8 mouse cellular contexts compared by ENCODE assay signal in the genomic region with DNA sequence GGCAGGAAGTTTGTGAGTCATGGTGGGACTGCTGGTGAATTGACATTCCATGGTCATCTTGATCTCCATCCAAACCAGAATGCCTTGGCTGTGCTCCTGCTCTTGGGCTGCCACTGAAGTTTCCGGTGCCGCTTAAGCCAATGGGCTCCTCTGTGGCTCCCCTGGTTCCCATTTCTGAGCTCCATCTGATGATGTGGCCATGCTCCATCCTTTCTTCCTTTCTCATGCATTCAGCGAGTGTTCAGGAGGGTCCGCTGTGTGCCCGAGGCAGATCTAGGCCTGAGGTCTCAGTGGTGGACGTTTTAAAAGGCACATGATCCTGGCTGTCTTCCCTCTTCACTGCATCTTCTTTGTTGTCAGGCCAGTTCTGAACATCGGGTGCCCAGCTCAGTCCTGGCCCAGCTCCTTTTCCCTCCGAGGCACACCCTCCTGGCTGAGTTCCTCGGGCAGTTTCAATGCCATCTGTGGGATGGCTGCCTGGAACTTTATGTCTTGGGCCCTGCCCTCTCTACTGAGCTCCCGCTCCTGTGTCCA. TPM values are rescaled to one million over a fixed set of nuclear protein-coding genes. Genes with fewer than 3 reads are reported as not detected.
DNase-seq lines count a peak whose midpoint lies in the region; ATAC-seq and TF ChIP-seq lines count a peak whose summit lies in the region.

No protein-coding gene starts in this region.

- H3K9ac ChIP-seq in forebrain, embryonic 14.5 days (ENCODE audit: low read length) = no peak overlapping the region
- H3K9ac ChIP-seq in forebrain, embryonic 11.5 days (ENCODE audit: low read length) = no peak overlapping the region

- no peak overlapping the region for H3K27ac ChIP-seq in forebrain, embryonic 14.5 days (ENCODE audit: low read depth, low read length)
- no peak overlapping the region for H3K27ac ChIP-seq in forebrain, embryonic 11.5 days (ENCODE audit: low read depth, low read length)

- 71% methylated on average over 10 of the region's 10 CpGs for WGBS in forebrain, embryonic 14.5 days
- WGBS in forebrain, embryonic 11.5 days = 87% methylated on average over 10 of the region's 10 CpGs

- no peak overlapping the region for H3K4me2 ChIP-seq in forebrain, embryonic 14.5 days (ENCODE audit: low read length)
- H3K4me2 ChIP-seq in forebrain, embryonic 11.5 days (ENCODE audit: low read depth, low read length, severe bottlenecking) = no peak overlapping the region

- H3K79me2 ChIP-seq in C2C12 (ENCODE audit: control insufficient read depth, insufficient read depth) = no peaks in the 10 kb centered on the region

- no peaks in the 10 kb centered on the region for H3K4me1 ChIP-seq in forebrain, embryonic 14.5 days (ENCODE audit: control insufficient read depth, insufficient read depth, low read length)
- H3K4me1 ChIP-seq in forebrain, embryonic 11.5 days (replicated peaks; ENCODE audit: control insufficient read depth, insufficient read depth, low read length) = no peaks in the 10 kb centered on the region

- TF ChIP-seq CTCF in C2C12 (IDR thresholded peaks at IDR 0.05; ENCODE audit: control insufficient read depth, insufficient read depth, insufficient read length) = no peak

- no peaks in the 10 kb centered on the region for H3K36me3 ChIP-seq in forebrain, embryonic 14.5 days (ENCODE audit: control insufficient read depth, insufficient read depth, low read length)
- H3K36me3 ChIP-seq in forebrain, embryonic 11.5 days (ENCODE audit: control insufficient read depth, insufficient read depth, low read length) = no peaks in the 10 kb centered on the region
- H3K36me3 ChIP-seq in C2C12 (ENCODE audit: control insufficient read depth, insufficient read depth) = no peaks in the 10 kb centered on the region

- H3K27me3 ChIP-seq in forebrain, embryonic 14.5 days (replicated peaks; ENCODE audit: control insufficient read depth, insufficient read depth, low read length) = no peaks in the 10 kb centered on the region
- no peaks in the 10 kb centered on the region for H3K27me3 ChIP-seq in forebrain, embryonic 11.5 days (ENCODE audit: control insufficient read depth, insufficient read depth, low read length)
- no peaks in the 10 kb centered on the region for H3K27me3 ChIP-seq in C2C12 (ENCODE audit: control insufficient read depth, insufficient read depth, insufficient read length)

- no peak overlapping the region for H3K4me3 ChIP-seq in forebrain, embryonic 14.5 days (ENCODE audit: low read depth, low read length)
- H3K4me3 ChIP-seq in forebrain, embryonic 11.5 days (ENCODE audit: low read depth, low read length) = no peak overlapping the region
- H3K4me3 ChIP-seq in C2C12 (ENCODE audit: insufficient read depth, poor library complexity, severe bottlenecking) = no peak overlapping the region

- H3K79me3 ChIP-seq in C2C12 (ENCODE audit: low read depth) = no peaks in the 10 kb centered on the region

- DNase-seq in forebrain, embryonic 14.5 days (ENCODE audit: low spot score) = peak; percentile 27
- no peak for DNase-seq in forebrain, embryonic 11.5 days (ENCODE audit: low spot score)
- peak; percentile 42 to 62 for DNase-seq in cerebellum, postnatal 4 days (ENCODE audit: low spot score in 2 of 2)
- peak; percentile 55 to 89 for DNase-seq in layer of hippocampus, postnatal 14 days (ENCODE audit: low spot score in 2 of 2)
- peak; percentile 63 for DNase-seq in right cerebral cortex, adult 18-20 months
- no peak for DNase-seq in T-cell, adult 2 months (ENCODE audit: low spot score)

- ATAC-seq in forebrain, embryonic 14.5 days = no peak
- ATAC-seq in forebrain, embryonic 11.5 days (replicated peaks; ENCODE audit: low FRiP score) = no peak
- no peak for ATAC-seq in erythroblast, adult 5-6 weeks (replicated peaks; ENCODE audit: low FRiP score, poor library complexity, severe bottlenecking)

- H3K9me3 ChIP-seq in forebrain, embryonic 14.5 days (replicated peaks; ENCODE audit: control insufficient read depth, low read length) = no peaks in the 10 kb centered on the region
- H3K9me3 ChIP-seq in forebrain, embryonic 11.5 days (ENCODE audit: control insufficient read depth, low read length) = no peaks in the 10 kb centered on the region

- peak overlapping the region; percentile 21 for H3ac ChIP-seq in C2C12 (ENCODE audit: control insufficient read depth, insufficient read length, low read depth)

TF ChIP-seq in C2C12, 6 proteins besides CTCF, POLR2A, EP300 and RAD21:
- TF ChIP-seq FOSL1 (IDR thresholded peaks at IDR 0.05; ENCODE audit: insufficient read depth, low read length, poor library complexity, severe bottlenecking) = peak; percentile 61
- TF ChIP-seq USF1 (IDR thresholded peaks at IDR 0.05; ENCODE audit: low read depth) = no peak
- no peak for TF ChIP-seq MYOG (IDR thresholded peaks at IDR 0.05; ENCODE audit: control insufficient read depth, extremely low read depth, insufficient read length)
- TF ChIP-seq MYOD1 (IDR thresholded peaks at IDR 0.05; ENCODE audit: control insufficient read depth, insufficient read length, low read depth) = peak; percentile 28
- no peak for TF ChIP-seq MAX (IDR thresholded peaks at IDR 0.05)
- no peak for TF ChIP-seq CEBPB (IDR thresholded peaks at IDR 0.05; ENCODE audit: low read depth)

RNA-seq across cellular contexts. Expression of a gene that starts 40.0 kb away (rescaled TPM):
- 0.62 and 1.1 TPM in 2 replicates for polyA plus RNA-seq in forebrain, embryonic 14.5 days (2014; fragmentation: Nextera tagmentation; extraction: Ambion mirVana)
- 4.4 and 4.5 TPM in 2 replicates for polyA plus RNA-seq in forebrain, embryonic 11.5 days (2014; fragmentation: Nextera tagmentation; extraction: Ambion mirVana)
- 4.0 TPM for polyA plus RNA-seq in C2C12 (2012; fragmentation: generic; extraction: Trizol)
- total RNA-seq in layer of hippocampus, postnatal 14 days (2021) = 10 to 100 TPM; 28.8 to 33.0 TPM
- total RNA-seq in erythroblast, adult 5-6 weeks (2015; ENCODE audit: low replicate concordance) = 2.1 and 2.9 TPM in 2 replicates
- total RNA-seq in erythroblast, adult 5-6 weeks (2017; ENCODE audit: low replicate concordance) = 2.6 TPM in 2 replicates

RNA-seq across cellular contexts. Expression of a gene that starts 51.6 kb away (rescaled TPM):
- 54.6 and 57.9 TPM in 2 replicates for polyA plus RNA-seq in forebrain, embryonic 14.5 days (2014; fragmentation: Nextera tagmentation; extraction: Ambion mirVana)
- polyA plus RNA-seq in forebrain, embryonic 11.5 days (2014; fragmentation: Nextera tagmentation; extraction: Ambion mirVana) = 104 and 120 TPM in 2 replicates
- 45.3 TPM for polyA plus RNA-seq in C2C12 (2012; fragmentation: generic; extraction: Trizol)
- total RNA-seq in layer of hippocampus, postnatal 14 days (2021) = 10 to 100 TPM; 70.0 to 70.5 TPM
- total RNA-seq in erythroblast, adult 5-6 weeks (2015; ENCODE audit: low replicate concordance) = 16.9 and 23.2 TPM in 2 replicates
- total RNA-seq in erythroblast, adult 5-6 weeks (2017; ENCODE audit: low replicate concordance) = 26.8 and 30.1 TPM in 2 replicates

Comparison
In these comparisons a context has a peak if more than half of its experiments do, and no peak if none do; other contexts are left out.
1. DNase-seq: peak in forebrain, embryonic 14.5 days (single experiment), cerebellum, postnatal 4 days (2 of 2), layer of hippocampus, postnatal 14 days (2 of 2) and right cerebral cortex, adult 18-20 months (single experiment); none in forebrain, embryonic 11.5 days (single experiment) and T-cell, adult 2 months (single experiment).